Mouse (Mus musculus) adrenal gland, postnatal 25 days (tissue): Measurements from ENCODE around the gene Tmem218. TPM values are rescaled to one million over a fixed set of nuclear protein-coding genes. Genes with fewer than 3 reads are reported as not detected.

Experiments
- DNase-seq: peaks from one replicate; pipeline ENCODE4 v3.0.0; 2021; ENCODE audit warnings: mixed read lengths
- total RNA-seq: library from RNA; stranded (reverse); gene quantifications from 2 replicates; pipeline ENCODE4 v1.2.3, GENCODE M21; 2021

Gene Tmem218
- total RNA-seq, 1 experiment from 2014 or later, result 4.7 TPM

GRCm38 (mm10) chr9:37232201-37233195 lies 24.5 kb downstream of the Tmem218 start:
- no peak for DNase-seq

DNA sequence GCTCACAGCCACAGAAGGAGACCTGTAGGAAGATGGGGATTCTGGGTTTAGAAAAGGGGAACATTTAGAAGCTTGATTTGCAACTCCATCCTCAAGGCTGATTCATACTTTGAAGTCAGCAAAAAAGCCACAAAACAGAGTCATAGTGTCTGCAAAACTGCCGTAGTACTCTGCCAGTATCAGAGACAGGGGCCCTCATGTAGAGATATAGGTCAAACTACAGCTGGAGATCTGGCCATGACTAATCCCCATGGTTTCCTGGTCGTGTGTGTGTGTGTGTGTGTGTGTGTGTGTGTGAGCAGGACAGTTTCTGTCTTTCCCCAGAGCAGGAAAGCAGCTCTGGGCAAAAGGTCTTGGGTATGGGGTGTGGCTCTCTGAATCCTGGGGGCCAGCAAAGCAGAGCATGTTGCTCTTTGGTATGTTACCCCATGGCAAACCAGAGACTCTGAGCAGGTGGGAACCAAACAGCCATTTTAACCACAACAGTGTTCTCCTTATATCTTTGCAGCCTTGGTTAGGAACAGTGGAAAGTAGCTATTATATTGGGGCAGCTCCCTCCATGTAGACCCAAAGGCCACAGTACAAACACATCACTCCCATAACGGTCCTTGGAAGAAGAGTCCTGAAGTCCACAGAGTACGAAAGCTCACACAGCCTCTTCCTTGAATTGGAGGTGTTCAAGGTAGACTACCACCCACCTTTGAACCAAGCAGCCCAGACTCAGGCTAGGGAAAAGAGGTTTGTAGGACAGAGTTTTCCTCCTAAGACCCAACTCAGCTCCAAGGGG lies 28.1 kb downstream of the Tmem218 start:
- DNase-seq, result peak; percentile 27

DNA sequence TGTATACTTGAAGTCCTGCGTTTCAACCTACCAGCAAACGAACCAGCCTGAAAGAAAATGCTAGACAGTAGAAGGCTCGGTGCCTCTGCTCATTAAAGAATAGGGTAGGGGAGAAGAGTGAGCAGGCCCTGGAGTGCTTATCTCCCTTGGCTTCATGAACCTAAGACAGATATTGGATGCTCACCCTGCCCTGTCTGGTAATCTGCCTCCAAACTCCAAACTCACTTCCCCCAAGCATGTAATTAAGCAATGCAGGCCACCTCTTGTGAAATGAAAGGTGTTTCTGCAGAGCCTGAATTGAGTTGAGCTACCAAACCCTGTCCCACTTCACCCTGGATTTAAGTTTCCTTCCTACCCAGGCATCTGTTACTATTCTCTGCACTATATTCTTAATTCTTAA lies 34.7 kb downstream of the Tmem218 start:
- no peak for DNase-seq

- no peak for DNase-seq
Observed at GRCm38 (mm10) chr9:37244600-37244999, 36.6 kb downstream of the Tmem218 start.

DNA sequence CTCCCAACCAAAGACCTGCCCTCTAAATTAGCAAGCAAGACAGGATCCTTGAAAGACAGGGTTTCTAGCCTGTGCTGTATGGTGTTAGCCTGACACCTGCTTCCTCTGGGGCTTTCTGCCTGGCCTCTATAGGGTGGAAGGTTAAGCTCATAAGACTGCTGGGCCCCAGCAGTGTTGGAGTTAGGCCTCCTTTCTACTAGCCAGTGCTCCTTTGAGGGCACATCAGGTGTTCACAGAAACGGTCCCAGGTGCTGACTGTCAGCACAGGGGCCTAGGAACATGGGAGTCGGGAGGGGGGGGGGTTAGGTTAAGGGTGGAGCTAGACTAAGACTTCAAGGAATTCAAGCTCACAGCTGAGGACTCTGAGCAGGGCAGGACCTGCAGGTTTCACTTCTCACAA lies 37.4 kb downstream of the Tmem218 start:
- DNase-seq, result no peak

GRCm38 (mm10) chr9:37245810-37246209 lies 37.8 kb downstream of the Tmem218 start:
- DNase-seq, result no peak

DNA sequence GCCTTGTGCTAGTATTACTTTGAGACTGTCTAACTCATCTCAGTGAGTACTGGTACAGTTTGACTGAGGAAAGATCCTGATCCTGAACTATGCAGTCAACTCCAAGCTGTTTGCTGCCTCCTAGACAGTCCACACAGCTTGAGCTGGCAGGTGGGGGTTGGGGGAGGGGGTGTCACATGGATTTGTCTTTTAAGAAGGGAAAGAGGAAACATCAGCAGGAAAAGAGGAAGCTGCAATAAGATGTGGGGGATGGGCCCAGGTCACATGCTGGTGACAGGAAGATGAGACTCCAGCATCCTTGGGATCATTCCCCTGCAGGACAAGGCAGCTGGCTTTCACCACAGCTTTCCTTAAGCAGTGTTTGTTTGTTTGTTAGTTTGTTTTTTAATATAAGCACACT lies 39.4 kb downstream of the Tmem218 start:
- no peak for DNase-seq

DNA sequence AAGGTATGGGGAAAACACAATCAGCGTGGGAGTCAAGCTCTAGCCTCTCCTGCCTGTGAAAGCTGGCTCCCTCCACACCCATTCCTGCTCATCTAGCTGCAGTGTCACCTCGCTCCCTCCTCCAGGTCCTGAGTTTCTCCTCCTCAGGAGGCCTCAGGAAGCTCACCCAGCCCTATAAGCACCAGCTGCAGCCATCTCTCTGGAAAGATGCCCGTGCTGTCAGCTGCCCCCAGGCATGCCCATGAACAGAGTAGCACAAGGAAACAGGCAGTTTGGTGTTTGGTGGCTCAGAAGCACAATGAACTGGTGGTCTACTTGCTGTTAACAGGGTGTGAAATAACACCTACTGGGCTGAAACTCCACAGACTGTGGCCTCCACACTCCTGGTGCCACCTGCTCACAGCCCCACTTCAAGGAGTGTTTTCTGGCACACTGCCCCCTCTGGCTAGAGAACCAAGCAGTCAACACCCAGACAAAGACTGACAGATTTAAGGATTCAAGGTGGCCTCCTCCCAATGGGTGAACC lies 40.4 kb downstream of the Tmem218 start:
- DNase-seq, result no peak

- DNase-seq, result no peak
Observed at GRCm38 (mm10) chr9:37249976-37250375, 42.0 kb downstream of the Tmem218 start.

- DNase-seq, result no peak
Observed at GRCm38 (mm10) chr9:37250631-37251030, 42.6 kb downstream of the Tmem218 start.

GRCm38 (mm10) chr9:37254531-37255110 lies 46.6 kb downstream of the Tmem218 start:
- peak; percentile 33 for DNase-seq

DNA sequence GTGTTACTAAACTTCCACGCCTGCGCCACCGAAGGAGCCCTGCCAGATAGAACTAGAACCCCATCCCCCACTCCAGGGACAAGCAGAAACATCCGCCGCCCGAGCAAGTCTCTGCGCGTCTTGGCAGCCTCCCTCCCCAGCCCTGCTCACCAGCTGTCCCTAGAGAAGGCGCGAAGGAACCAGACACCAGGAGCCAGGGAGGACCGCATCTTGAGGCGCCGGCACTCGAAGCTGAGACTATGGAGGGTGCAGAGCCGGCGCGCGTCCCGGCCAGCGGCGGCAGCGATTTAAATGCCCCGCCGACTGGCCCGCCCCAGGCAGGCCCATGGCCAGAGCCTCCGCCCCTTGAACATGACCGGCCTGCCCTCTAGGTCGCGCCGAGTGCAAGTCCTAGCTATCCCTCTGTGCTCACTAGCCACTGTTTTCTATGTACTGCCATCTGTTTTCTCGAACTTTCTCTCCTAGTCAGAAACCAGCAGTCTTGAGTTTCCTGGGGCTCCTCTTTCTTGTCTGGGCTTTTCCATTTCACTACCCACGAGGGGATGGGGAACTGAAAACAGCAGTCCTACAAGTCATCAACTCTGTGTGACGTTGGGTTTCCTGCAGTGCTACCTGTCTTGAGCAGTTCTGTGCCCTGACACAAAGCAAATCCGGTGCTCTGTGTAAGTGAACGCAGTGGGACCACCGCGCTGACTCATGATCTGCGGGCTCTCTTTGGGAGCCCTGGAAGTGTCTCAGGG lies 47.3 kb downstream of the Tmem218 start, which contains the start of gene Slc37a2:
Slc37a2 (minus strand) TSS at position 590 of the 740 bp plus-strand sequence.
- peak; percentile 78 for DNase-seq

DNA sequence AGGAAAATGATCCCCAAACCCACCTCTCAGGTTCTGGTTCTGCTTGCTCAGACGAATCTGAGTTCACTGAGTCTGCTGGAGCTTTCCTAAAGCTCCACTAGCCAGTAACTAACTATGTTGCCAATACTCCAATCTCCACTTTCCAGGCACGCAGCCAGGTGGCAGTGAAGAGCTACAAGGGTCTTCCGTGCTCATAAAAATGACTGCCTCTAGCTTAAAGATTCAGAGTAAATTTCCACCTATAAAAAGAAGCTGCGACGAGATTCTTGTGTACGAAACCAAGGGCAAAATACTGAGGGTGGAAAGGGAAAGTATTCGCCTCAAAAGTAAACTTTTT lies 47.8 kb downstream of the Tmem218 start:
- DNase-seq, result peak; percentile 72

DNA sequence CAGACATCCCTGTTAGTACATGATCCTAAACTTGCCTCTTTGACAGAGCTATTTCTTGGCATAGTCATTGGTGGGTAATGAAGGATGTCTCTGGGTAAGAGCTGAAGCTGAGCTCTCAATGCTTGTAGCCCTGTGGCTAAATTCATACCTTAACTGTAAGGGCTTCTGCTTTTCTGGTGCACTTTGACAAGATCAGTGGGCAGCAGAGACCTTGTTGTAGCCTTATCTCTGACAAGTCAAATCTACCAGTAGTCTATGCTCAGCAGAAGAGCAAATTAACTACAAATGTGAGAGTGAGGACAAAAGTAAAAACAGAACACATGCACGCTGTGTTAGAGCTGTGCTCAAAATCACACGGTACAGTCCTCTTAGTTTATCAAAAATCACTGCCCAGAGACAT lies 58.6 kb downstream of the Tmem218 start:
- no peak for DNase-seq

Other genes with a start within 250 kb of the Tmem218 start
- gene Pknox2, start 60.8 kb upstream of the Tmem218 start, total RNA-seq, result 1.9 and 2.2 TPM in 2 replicates
- 49.1 and 58.6 TPM in 2 replicates for gene Slc37a2, start 47.5 kb downstream of the Tmem218 start, total RNA-seq
- gene Ccdc15, start 140.2 kb downstream of the Tmem218 start, total RNA-seq, result 3.9 and 4.6 TPM in 2 replicates
- gene Hepacam, start 159.1 kb downstream of the Tmem218 start, total RNA-seq, result 0.18 TPM in 1 of 2 replicates, not detected in the other
- gene Robo4, start 193.7 kb downstream of the Tmem218 start, total RNA-seq, result 22.8 and 32.7 TPM in 2 replicates
- 0.70 and 1.8 TPM in 2 replicates for gene Robo3, start 225.0 kb downstream of the Tmem218 start, total RNA-seq